Mouse (Mus musculus): ENCODE data around the gene Mapk8ip3. TPM values are rescaled to one million over a fixed set of nuclear protein-coding genes. Genes with fewer than 3 reads are reported as not detected.

Gene Mapk8ip3
- polyA plus RNA-seq, 1 experiment from 2014 or later: 50.9 TPM

DNA sequence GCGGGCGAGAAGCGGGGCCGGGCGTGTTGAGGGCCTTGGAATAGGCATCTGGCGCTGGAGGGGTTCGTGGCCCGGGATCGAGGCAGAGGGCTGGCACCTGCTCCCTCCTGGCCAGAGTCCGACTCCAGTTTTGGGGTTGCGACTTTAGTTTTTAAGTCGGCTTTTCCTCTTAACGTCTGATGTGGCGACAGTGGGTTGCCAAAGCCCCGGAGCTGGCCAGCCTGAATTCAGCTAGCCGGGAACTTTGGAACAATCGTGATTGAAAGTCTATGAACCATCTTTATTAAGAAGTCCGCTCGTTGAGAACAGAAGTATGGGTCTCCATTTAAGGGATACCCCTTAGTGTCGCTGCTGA, 86.0 kb downstream of the Mapk8ip3 start:
- Histone ChIP-seq H3K27ac (ENCODE audit: low read depth, low read length) (no peak overlapping the region; the same call in 1 of the 2 replicates), H3K9ac (ENCODE audit: low read depth, low read length) (peak overlapping the region; percentile 48), H3K27me3 (ENCODE audit: control insufficient read depth, insufficient read depth, low read length) (peaks cover 3% of the 10 kb centered on the region; the same call in 1 of the 2 replicates), H3K4me2 (replicated peaks; ENCODE audit: low read depth, low read length) (peak overlapping the region; percentile 72), H3K4me1 (replicated peaks; ENCODE audit: control insufficient read depth, insufficient read depth, low read length) (no peaks in the 10 kb centered on the region), H3K4me3 (ENCODE audit: low read depth, low read length) (peak overlapping the region; percentile 76), H3K36me3 (ENCODE audit: control insufficient read depth, insufficient read depth, low read length) (no peaks in the 10 kb centered on the region), H3K9me3 (ENCODE audit: control insufficient read depth, low read length) (no peaks in the 10 kb centered on the region)
- DNase-seq (ENCODE audit: low spot score): no peak
- no peak; the same call in 1 of the 2 replicates for ATAC-seq (ENCODE audit: low FRiP score)
- 1% methylated on average over 20 of the region's 20 CpGs for WGBS

- Histone ChIP-seq H3K4me2 (replicated peaks; ENCODE audit: low read depth, low read length) (peak within 1 kb of the TSS; percentile 72), H3K9me3 (ENCODE audit: control insufficient read depth, low read length) (no peaks in the 10 kb centered on the region), H3K36me3 (ENCODE audit: control insufficient read depth, insufficient read depth, low read length) (no peaks in the 10 kb centered on the region), H3K4me3 (ENCODE audit: low read depth, low read length) (peak within 1 kb of the TSS; percentile 76), H3K27ac (ENCODE audit: low read depth, low read length) (peak within 1 kb of the TSS; percentile 90), H3K27me3 (ENCODE audit: control insufficient read depth, insufficient read depth, low read length) (peaks cover 3% of the 10 kb centered on the region; the same call in 1 of the 2 replicates), H3K4me1 (replicated peaks; ENCODE audit: control insufficient read depth, insufficient read depth, low read length) (no peaks in the 10 kb centered on the region), H3K9ac (ENCODE audit: low read depth, low read length) (peak within 1 kb of the TSS; percentile 62)
- WGBS: 0% methylated on average over 58 of the region's 58 CpGs
- DNase-seq (ENCODE audit: low spot score) (peak; percentile 96), ATAC-seq (ENCODE audit: low FRiP score) (peak; percentile 100)
These were observed 86.6 kb downstream of the Mapk8ip3 start, which contains the start of gene Fahd1 for GRCm38 (mm10) chr17:24850065-24850772. Fahd1 (minus strand) TSS chr17:24850364.

DNA sequence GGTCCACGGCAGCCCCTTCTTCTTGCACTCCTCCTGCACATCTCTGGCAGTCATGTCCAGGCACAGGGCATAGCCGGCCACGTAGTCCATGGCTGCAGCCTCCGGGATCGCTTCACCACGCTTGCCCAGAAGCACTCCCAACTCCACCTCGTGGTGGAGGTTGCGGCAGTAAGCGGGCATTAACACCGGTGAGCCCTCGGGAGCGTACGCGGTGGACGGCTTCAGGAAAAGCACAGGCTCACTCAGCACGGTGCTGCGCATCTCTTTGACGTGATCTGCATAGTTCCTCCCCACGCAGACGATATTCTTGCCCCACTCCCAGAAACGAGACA, 87.1 kb downstream of the Mapk8ip3 start:
- DNase-seq (ENCODE audit: low spot score): no peak
- peak overlapping the region; percentile 62 for H3K9ac ChIP-seq (ENCODE audit: low read depth, low read length)
- peaks cover 3% of the 10 kb centered on the region; the same call in 1 of the 2 replicates for H3K27me3 ChIP-seq (ENCODE audit: control insufficient read depth, insufficient read depth, low read length)
- no peaks in the 10 kb centered on the region for H3K4me1 ChIP-seq (replicated peaks; ENCODE audit: control insufficient read depth, insufficient read depth, low read length)
- peak overlapping the region; percentile 90 for H3K27ac ChIP-seq (ENCODE audit: low read depth, low read length)
- WGBS: under 1% methylated on average over 21 of the region's 21 CpGs
- no peaks in the 10 kb centered on the region for H3K9me3 ChIP-seq (ENCODE audit: control insufficient read depth, low read length)
- H3K4me2 ChIP-seq (replicated peaks; ENCODE audit: low read depth, low read length): peak overlapping the region; percentile 72
- H3K36me3 ChIP-seq (ENCODE audit: control insufficient read depth, insufficient read depth, low read length): no peaks in the 10 kb centered on the region
- peak; percentile 60 for ATAC-seq (ENCODE audit: low FRiP score)
- peak overlapping the region; percentile 76 for H3K4me3 ChIP-seq (ENCODE audit: low read depth, low read length)

DNA sequence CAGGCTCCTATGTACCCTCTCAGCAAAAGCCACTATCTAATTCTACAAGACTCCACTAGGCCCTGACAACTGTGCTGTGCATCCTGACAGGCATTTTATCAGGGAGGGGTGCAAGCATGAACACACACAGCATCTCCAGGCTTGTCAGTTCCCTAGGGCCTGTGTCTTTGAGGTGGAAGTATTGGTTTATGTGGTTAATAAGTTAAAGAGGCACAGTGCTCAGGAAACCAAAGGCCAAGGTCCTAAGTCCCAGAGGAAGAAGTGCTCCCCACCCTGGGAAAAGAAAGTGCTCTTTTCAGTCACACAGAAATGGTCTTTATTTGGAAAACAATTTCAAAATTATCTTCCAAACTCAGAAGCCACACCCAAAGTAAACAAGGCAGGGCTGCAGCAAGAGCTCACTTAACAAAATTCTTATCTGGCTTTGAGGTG, 88.2 kb downstream of the Mapk8ip3 start:
- DNase-seq (ENCODE audit: low spot score): no peak
- Histone ChIP-seq H3K4me2 (replicated peaks; ENCODE audit: low read depth, low read length) (no peak overlapping the region), H3K27me3 (ENCODE audit: control insufficient read depth, insufficient read depth, low read length) (peaks cover 3% of the 10 kb centered on the region; the same call in 1 of the 2 replicates), H3K4me1 (replicated peaks; ENCODE audit: control insufficient read depth, insufficient read depth, low read length) (no peaks in the 10 kb centered on the region), H3K36me3 (ENCODE audit: control insufficient read depth, insufficient read depth, low read length) (no peaks in the 10 kb centered on the region), H3K4me3 (ENCODE audit: low read depth, low read length) (no peak overlapping the region), H3K9ac (ENCODE audit: low read depth, low read length) (no peak overlapping the region), H3K27ac (ENCODE audit: low read depth, low read length) (no peak overlapping the region), H3K9me3 (ENCODE audit: control insufficient read depth, low read length) (no peaks in the 10 kb centered on the region)
- no peak for ATAC-seq (ENCODE audit: low FRiP score)

- Histone ChIP-seq H3K27me3 (ENCODE audit: control insufficient read depth, insufficient read depth, low read length) (peaks cover 3% of the 10 kb centered on the region; the same call in 1 of the 2 replicates), H3K4me2 (replicated peaks; ENCODE audit: low read depth, low read length) (no peak overlapping the region), H3K9me3 (ENCODE audit: control insufficient read depth, low read length) (no peaks in the 10 kb centered on the region), H3K36me3 (ENCODE audit: control insufficient read depth, insufficient read depth, low read length) (no peaks in the 10 kb centered on the region), H3K4me1 (replicated peaks; ENCODE audit: control insufficient read depth, insufficient read depth, low read length) (no peaks in the 10 kb centered on the region), H3K9ac (ENCODE audit: low read depth, low read length) (no peak overlapping the region), H3K27ac (ENCODE audit: low read depth, low read length) (no peak overlapping the region), H3K4me3 (ENCODE audit: low read depth, low read length) (no peak overlapping the region)
- DNase-seq (ENCODE audit: low spot score): no peak
- no peak for ATAC-seq (ENCODE audit: low FRiP score)
- 100% methylated on average over 1 of the region's 1 CpGs for WGBS
These were observed 89.4 kb downstream of the Mapk8ip3 start for GRCm38 (mm10) chr17:24847386-24847785.

DNA sequence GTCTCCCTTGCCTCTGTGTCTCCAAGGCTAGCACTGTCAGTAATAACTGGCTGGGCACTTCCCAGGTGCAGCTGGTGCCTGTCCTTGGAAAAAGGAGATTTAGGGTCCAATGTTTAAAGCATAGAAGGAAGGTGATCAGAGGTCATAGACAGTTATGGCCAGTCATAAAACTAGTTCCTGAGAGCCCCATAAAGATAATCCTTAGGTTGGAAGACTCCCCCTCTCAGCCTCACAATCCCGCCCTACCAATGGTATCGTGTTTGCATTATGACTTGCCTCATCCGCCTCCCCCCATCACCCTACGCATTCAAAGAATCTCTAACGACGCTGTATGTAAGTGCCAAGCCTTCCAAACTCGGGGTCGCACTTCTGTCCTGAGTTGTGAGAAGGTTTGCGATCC, 92.3 kb downstream of the Mapk8ip3 start:
- no peak overlapping the region for H3K27ac ChIP-seq (ENCODE audit: low read depth, low read length)
- H3K4me1 ChIP-seq (replicated peaks; ENCODE audit: control insufficient read depth, insufficient read depth, low read length): no peaks in the 10 kb centered on the region
- DNase-seq (ENCODE audit: low spot score): no peak
- no peak overlapping the region for H3K4me3 ChIP-seq (ENCODE audit: low read depth, low read length)
- no peak for ATAC-seq (ENCODE audit: low FRiP score)
- no peaks in the 10 kb centered on the region for H3K36me3 ChIP-seq (ENCODE audit: control insufficient read depth, insufficient read depth, low read length)
- no peaks in the 10 kb centered on the region for H3K27me3 ChIP-seq (ENCODE audit: control insufficient read depth, insufficient read depth, low read length)
- H3K4me2 ChIP-seq (replicated peaks; ENCODE audit: low read depth, low read length): no peak overlapping the region
- WGBS: 55% methylated on average over 9 of the region's 9 CpGs
- H3K9me3 ChIP-seq (ENCODE audit: control insufficient read depth, low read length): no peaks in the 10 kb centered on the region
- H3K9ac ChIP-seq (ENCODE audit: low read depth, low read length): no peak overlapping the region

DNA sequence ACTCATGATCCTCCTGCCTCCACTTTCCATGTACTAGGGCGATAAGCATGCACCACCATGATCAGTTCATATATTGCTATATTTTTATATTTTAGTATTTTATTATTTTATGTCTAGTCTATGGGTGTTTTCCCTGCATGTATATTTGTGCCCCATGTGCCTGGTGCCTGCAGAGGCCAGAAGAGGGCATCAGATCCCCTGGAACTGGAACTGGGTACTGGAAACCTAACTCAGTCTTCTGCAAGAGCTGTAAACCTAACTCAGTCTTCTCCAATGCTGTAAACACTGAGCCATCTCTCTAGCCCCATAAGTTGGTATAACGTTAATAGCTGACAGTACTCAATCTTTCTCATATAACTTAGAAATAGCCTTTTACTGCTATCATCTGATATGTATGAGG, 94.1 kb downstream of the Mapk8ip3 start:
- ATAC-seq (ENCODE audit: low FRiP score) (no peak), DNase-seq (ENCODE audit: low spot score) (no peak)
- Histone ChIP-seq H3K4me2 (replicated peaks; ENCODE audit: low read depth, low read length) (no peak overlapping the region), H3K9ac (ENCODE audit: low read depth, low read length) (no peak overlapping the region), H3K27ac (ENCODE audit: low read depth, low read length) (no peak overlapping the region), H3K36me3 (ENCODE audit: control insufficient read depth, insufficient read depth, low read length) (no peaks in the 10 kb centered on the region), H3K4me1 (replicated peaks; ENCODE audit: control insufficient read depth, insufficient read depth, low read length) (no peaks in the 10 kb centered on the region), H3K4me3 (ENCODE audit: low read depth, low read length) (no peak overlapping the region), H3K9me3 (ENCODE audit: control insufficient read depth, low read length) (no peaks in the 10 kb centered on the region), H3K27me3 (ENCODE audit: control insufficient read depth, insufficient read depth, low read length) (no peaks in the 10 kb centered on the region)
- 57% methylated on average over 2 of the region's 2 CpGs for WGBS

Other genes with a start within 250 kb of the Mapk8ip3 start
- 11.9 and 12.1 TPM in 2 replicates for gene Syngr3, start 247.0 kb downstream of the Mapk8ip3 start, polyA plus RNA-seq (2014; fragmentation: Nextera tagmentation; extraction: Ambion mirVana)
- gene Gfer, start 240.8 kb downstream of the Mapk8ip3 start, polyA plus RNA-seq (2014; fragmentation: Nextera tagmentation; extraction: Ambion mirVana): 44.3 and 47.5 TPM in 2 replicates
- gene Noxo1, start 240.7 kb downstream of the Mapk8ip3 start, polyA plus RNA-seq (2014; fragmentation: Nextera tagmentation; extraction: Ambion mirVana): 1.5 and 1.7 TPM in 2 replicates
- 83.7 and 101 TPM in 2 replicates for gene Tbl3, start 229.3 kb downstream of the Mapk8ip3 start, polyA plus RNA-seq (2014; fragmentation: Nextera tagmentation; extraction: Ambion mirVana)
- not detected in 2 replicates for gene Rnf151, start 218.9 kb downstream of the Mapk8ip3 start, polyA plus RNA-seq (2014; fragmentation: Nextera tagmentation; extraction: Ambion mirVana)
- gene Rps2, start 218.9 kb downstream of the Mapk8ip3 start, polyA plus RNA-seq (2014; fragmentation: Nextera tagmentation; extraction: Ambion mirVana): 1,264 and 1,299 TPM in 2 replicates
- gene Ndufb10, start 212.5 kb downstream of the Mapk8ip3 start, polyA plus RNA-seq (2014; fragmentation: Nextera tagmentation; extraction: Ambion mirVana): 198 and 223 TPM in 2 replicates
- 0.11 TPM in 1 of 2 replicates, not detected in the other for gene Rpl3l, start 209.2 kb downstream of the Mapk8ip3 start, polyA plus RNA-seq (2014; fragmentation: Nextera tagmentation; extraction: Ambion mirVana)
- 21.1 and 22.8 TPM in 2 replicates for gene Msrb1, start 200.3 kb downstream of the Mapk8ip3 start, polyA plus RNA-seq (2014; fragmentation: Nextera tagmentation; extraction: Ambion mirVana)
- gene Hs3st6, start 184.0 kb downstream of the Mapk8ip3 start, polyA plus RNA-seq (2014; fragmentation: Nextera tagmentation; extraction: Ambion mirVana): 1.5 and 2.3 TPM in 2 replicates
- not detected in 2 replicates for gene Meiob, start 132.7 kb downstream of the Mapk8ip3 start, polyA plus RNA-seq (2014; fragmentation: Nextera tagmentation; extraction: Ambion mirVana)
- 31.5 and 32.0 TPM in 2 replicates for gene Hagh, start 96.8 kb downstream of the Mapk8ip3 start, polyA plus RNA-seq (2014; fragmentation: Nextera tagmentation; extraction: Ambion mirVana)
- gene Fahd1, start 86.6 kb downstream of the Mapk8ip3 start, polyA plus RNA-seq (2014; fragmentation: Nextera tagmentation; extraction: Ambion mirVana): 18.4 and 23.5 TPM in 2 replicates
- 0.12 and 0.40 TPM in 2 replicates for gene Igfals, start 71.0 kb downstream of the Mapk8ip3 start, polyA plus RNA-seq (2014; fragmentation: Nextera tagmentation; extraction: Ambion mirVana)
- 77.6 and 84.2 TPM in 2 replicates for gene Nubp2, start 50.6 kb downstream of the Mapk8ip3 start, polyA plus RNA-seq (2014; fragmentation: Nextera tagmentation; extraction: Ambion mirVana)
- 43.4 and 46.5 TPM in 2 replicates for gene Spsb3, start 50.3 kb downstream of the Mapk8ip3 start, polyA plus RNA-seq (2014; fragmentation: Nextera tagmentation; extraction: Ambion mirVana)
- 22.7 and 24.2 TPM in 2 replicates for gene Eme2, start 41.9 kb downstream of the Mapk8ip3 start, polyA plus RNA-seq (2014; fragmentation: Nextera tagmentation; extraction: Ambion mirVana)
- 70.5 and 73.3 TPM in 2 replicates for gene Mrps34, start 41.9 kb downstream of the Mapk8ip3 start, polyA plus RNA-seq (2014; fragmentation: Nextera tagmentation; extraction: Ambion mirVana)
- gene Nme3, start 40.5 kb downstream of the Mapk8ip3 start, polyA plus RNA-seq (2014; fragmentation: Nextera tagmentation; extraction: Ambion mirVana): 45.9 and 49.7 TPM in 2 replicates
- gene Jpt2, start 23.7 kb upstream of the Mapk8ip3 start, polyA plus RNA-seq (2014; fragmentation: Nextera tagmentation; extraction: Ambion mirVana): 214 and 237 TPM in 2 replicates
- gene Cramp1l, start 78.8 kb upstream of the Mapk8ip3 start, polyA plus RNA-seq (2014; fragmentation: Nextera tagmentation; extraction: Ambion mirVana): 11.2 and 15.1 TPM in 2 replicates
- gene Ift140, start 79.1 kb upstream of the Mapk8ip3 start, polyA plus RNA-seq (2014; fragmentation: Nextera tagmentation; extraction: Ambion mirVana): 15.9 and 17.5 TPM in 2 replicates
- gene Tmem204, start 146.6 kb upstream of the Mapk8ip3 start, polyA plus RNA-seq (2014; fragmentation: Nextera tagmentation; extraction: Ambion mirVana): 9.3 and 10.7 TPM in 2 replicates
- gene Telo2, start 179.0 kb upstream of the Mapk8ip3 start, polyA plus RNA-seq (2014; fragmentation: Nextera tagmentation; extraction: Ambion mirVana): 23.5 and 28.8 TPM in 2 replicates
- gene Ptx4, start 183.8 kb upstream of the Mapk8ip3 start, polyA plus RNA-seq (2014; fragmentation: Nextera tagmentation; extraction: Ambion mirVana): not detected in 2 replicates
- gene Clcn7, start 196.4 kb upstream of the Mapk8ip3 start, polyA plus RNA-seq (2014; fragmentation: Nextera tagmentation; extraction: Ambion mirVana): 16.6 and 18.7 TPM in 2 replicates
- not detected in 2 replicates for gene Ccdc154, start 225.5 kb upstream of the Mapk8ip3 start, polyA plus RNA-seq (2014; fragmentation: Nextera tagmentation; extraction: Ambion mirVana)
- gene Gm38655, start 238.5 kb upstream of the Mapk8ip3 start, polyA plus RNA-seq (2014; fragmentation: Nextera tagmentation; extraction: Ambion mirVana): not detected in 2 replicates
- 35.2 and 36.4 TPM in 2 replicates for gene BC003965, start 247.6 kb upstream of the Mapk8ip3 start, polyA plus RNA-seq (2014; fragmentation: Nextera tagmentation; extraction: Ambion mirVana)